Mouse (Mus musculus) C3H10T1/2 (cell line): ENCODE data around the gene Bcap29. TPM values are rescaled to one million over a fixed set of nuclear protein-coding genes. Genes with fewer than 3 reads are reported as not detected.

ENCODE experiments used
- polyA plus RNA-seq, 2 experiments: library from polyadenylated mRNA; unstranded; fragments of >200 nt; fragmentation: generic; extraction: Trizol; gene quantifications; one replicate each; pipeline ENCODE4 v1.2.1; 2012; ENCODE audit warnings: missing spikeins in 2 of 2

Bcap29 gene
- 1 to 10 TPM in 1 of 2 experiments, under 1 TPM in 1; 0.47 to 3.0 TPM for polyA plus RNA-seq

DNA sequence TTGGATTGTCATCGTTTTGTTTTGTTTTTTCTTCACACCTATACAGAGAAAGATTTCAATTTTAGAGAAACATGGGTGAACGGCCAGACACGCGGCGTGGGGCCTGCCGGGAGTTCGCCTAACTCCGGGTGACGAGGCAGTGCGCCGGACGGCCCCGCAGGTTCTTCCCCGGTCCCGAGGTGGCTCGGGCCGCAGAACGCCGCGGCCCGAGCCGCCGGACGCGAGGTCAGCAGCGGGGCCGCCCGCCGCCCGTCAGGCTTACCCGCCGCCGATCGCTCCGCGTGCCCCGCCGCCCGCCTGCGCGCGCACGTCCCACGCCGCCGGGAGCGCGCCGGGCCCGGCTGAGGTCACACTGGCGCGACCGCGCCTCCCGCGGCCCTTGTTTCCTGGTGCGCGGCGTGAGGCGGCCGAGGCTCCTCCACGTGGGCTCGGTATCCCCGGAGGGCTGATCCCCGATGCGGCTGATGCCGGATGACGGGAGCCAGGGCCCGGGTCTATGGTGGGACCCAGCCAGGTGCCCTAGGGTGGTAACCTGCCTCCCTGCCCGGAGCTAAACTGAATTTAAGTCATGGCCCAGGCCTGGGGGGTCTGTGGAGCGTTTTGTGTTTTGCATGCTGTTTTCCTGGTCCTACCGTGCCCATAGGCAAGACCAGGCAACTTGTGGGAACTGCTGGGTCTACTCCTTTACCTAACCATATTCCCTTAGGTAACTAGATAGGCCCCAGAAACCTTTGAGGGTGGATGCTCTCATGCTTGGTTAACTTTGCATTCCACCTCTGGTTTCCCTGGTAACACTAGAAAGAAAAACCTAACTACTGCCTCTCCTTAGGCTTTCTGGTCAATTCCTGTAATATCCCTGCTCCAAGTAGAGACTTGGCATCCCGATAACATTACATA, at the start of gene Bcap29:
Gene Bcap29, minus strand, starts transcription at position 316 of the 897 bp plus-strand sequence.

DNA sequence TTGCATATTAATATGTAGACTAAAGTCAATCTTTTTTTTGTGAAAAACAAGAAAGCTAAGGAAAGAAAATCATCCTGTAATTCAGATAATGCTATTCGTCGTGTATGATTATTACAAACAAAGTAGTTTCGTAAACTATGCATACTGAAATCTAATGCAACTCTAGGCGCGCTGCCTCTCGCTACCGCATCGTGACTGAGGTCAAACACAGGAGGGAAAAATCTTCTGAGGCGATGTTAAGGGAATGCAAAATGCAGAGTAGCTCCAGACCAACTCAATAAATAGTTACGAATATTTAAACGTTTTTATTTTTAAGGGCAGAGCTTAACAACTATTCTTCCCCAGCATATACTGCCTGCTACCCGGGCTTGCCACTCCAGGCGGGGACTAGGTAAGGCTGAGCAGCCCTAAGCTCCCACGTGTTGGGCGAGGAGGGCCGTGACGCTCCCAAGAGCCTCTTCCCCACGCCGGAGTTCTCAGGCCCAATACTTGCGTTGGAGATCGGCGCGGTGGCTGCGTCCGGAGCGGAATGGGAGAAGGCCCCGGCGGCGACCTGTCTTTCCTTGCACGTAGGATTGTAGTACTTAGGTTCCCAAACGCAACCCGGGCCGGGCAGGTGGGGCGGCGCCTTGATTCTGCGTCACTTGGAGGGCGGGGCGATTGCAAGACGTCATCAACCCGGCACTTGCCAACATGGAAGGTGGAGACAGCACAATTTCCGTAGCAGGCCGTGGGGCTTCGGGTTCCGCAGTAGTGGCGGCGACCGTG, 19.9 kb upstream of the Bcap29 start, which contains the start of the genes Dus4l and Cog5:
Gene Dus4l, minus strand, starts transcription at position 630 of the 768 bp plus-strand sequence.
Gene Cog5, plus strand, starts transcription at position 673 of the 768 bp plus-strand sequence.

Other genes with a start within 250 kb of the Bcap29 start
- gene Slc26a3, start 243.8 kb downstream of the Bcap29 start, polyA plus RNA-seq, result not detected
- 1 to 10 TPM; 1.8 to 5.2 TPM for gene Cbll1, start 135.0 kb downstream of the Bcap29 start, polyA plus RNA-seq
- gene Slc26a4, start 74.7 kb downstream of the Bcap29 start, polyA plus RNA-seq, result not detected
- 1 to 10 TPM in 1 of 2 experiments, under 1 TPM in 1; 0.75 to 2.5 TPM for gene Dus4l, start 20.2 kb upstream of the Bcap29 start, polyA plus RNA-seq
- gene Cog5, start 20.2 kb upstream of the Bcap29 start, polyA plus RNA-seq, result 1 to 10 TPM in 1 of 2 experiments, under 1 TPM in 1; 0.73 to 9.1 TPM
- gene Gpr22, start 79.3 kb upstream of the Bcap29 start, polyA plus RNA-seq, result under 1 TPM in 1 of 2 experiments, not detected in 1; 0.07 TPM